Mouse (Mus musculus): ENCODE results near the gene Il17re.

Il17re gene

GRCm38 (mm10) chr6:113442442-113443090, 15.7 kb upstream of the Il17re start, which contains the start of gene Jagn1:
Gene Jagn1, plus strand, starts transcription at chr6:113442569.
- in situ Hi-C loops (cut with MboI; ENCODE audit: low sequenced_read_pairs): no loop called here

GRCm38 (mm10) chr6:113443091-113443490, 15.2 kb upstream of the Il17re start:
- in situ Hi-C loops (cut with MboI; ENCODE audit: low sequenced_read_pairs): no loop called here

GRCm38 (mm10) chr6:113444207-113444965, 13.9 kb upstream of the Il17re start:
- in situ Hi-C loops (cut with MboI; ENCODE audit: low sequenced_read_pairs): no loop called here

GRCm38 (mm10) chr6:113447639-113448038, 10.6 kb upstream of the Il17re start:
- in situ Hi-C loops (cut with MboI; ENCODE audit: low sequenced_read_pairs): no loop called here

- in situ Hi-C loops (cut with MboI; ENCODE audit: low sequenced_read_pairs): no loop called here
Measured at GRCm38 (mm10) chr6:113451839-113452238, 6.4 kb upstream of the Il17re start.

GRCm38 (mm10) chr6:113455007-113455406, 3.3 kb upstream of the Il17re start:
- in situ Hi-C loops (cut with MboI; ENCODE audit: low sequenced_read_pairs): no loop called here

- in situ Hi-C loops (cut with MboI; ENCODE audit: low sequenced_read_pairs): no loop called here
Measured at GRCm38 (mm10) chr6:113458635-113459034, 351 bp downstream of the Il17re start.

GRCm38 (mm10) chr6:113464040-113464439, 5.8 kb downstream of the Il17re start:
- in situ Hi-C loops (cut with MboI; ENCODE audit: low sequenced_read_pairs): no loop called here

GRCm38 (mm10) chr6:113465602-113466001, 7.3 kb downstream of the Il17re start:
- in situ Hi-C loops (cut with MboI; ENCODE audit: low sequenced_read_pairs): no loop called here

- in situ Hi-C loops (cut with MboI; ENCODE audit: low sequenced_read_pairs): no loop called here
Measured at GRCm38 (mm10) chr6:113468512-113468911, 10.2 kb downstream of the Il17re start.

GRCm38 (mm10) chr6:113469021-113469420, 10.7 kb downstream of the Il17re start:
- in situ Hi-C loops (cut with MboI; ENCODE audit: low sequenced_read_pairs): no loop called here

- in situ Hi-C loops (cut with MboI; ENCODE audit: low sequenced_read_pairs): no loop called here
Measured at GRCm38 (mm10) chr6:113469432-113469831, 11.1 kb downstream of the Il17re start.

GRCm38 (mm10) chr6:113471297-113471936, 13.1 kb downstream of the Il17re start, which contains the start of gene Il17rc:
Gene Il17rc, plus strand, starts transcription at chr6:113471427.
- in situ Hi-C loops (cut with MboI; ENCODE audit: low sequenced_read_pairs): no loop called here

- in situ Hi-C loops (cut with MboI; ENCODE audit: low sequenced_read_pairs): no loop called here
Measured at GRCm38 (mm10) chr6:113472061-113472460, 13.8 kb downstream of the Il17re start.

- in situ Hi-C loops (cut with MboI; ENCODE audit: low sequenced_read_pairs): no loop called here
Measured at GRCm38 (mm10) chr6:113473246-113473645, 15.0 kb downstream of the Il17re start.

GRCm38 (mm10) chr6:113473715-113474114, 15.4 kb downstream of the Il17re start:
- in situ Hi-C loops (cut with MboI; ENCODE audit: low sequenced_read_pairs): no loop called here

- in situ Hi-C loops (cut with MboI; ENCODE audit: low sequenced_read_pairs): no loop called here
Measured at GRCm38 (mm10) chr6:113477353-113477752, 19.1 kb downstream of the Il17re start.

- in situ Hi-C loops (cut with MboI; ENCODE audit: low sequenced_read_pairs): no loop called here
Measured at GRCm38 (mm10) chr6:113478906-113479305, 20.6 kb downstream of the Il17re start.

GRCm38 (mm10) chr6:113480555-113481373, 22.5 kb downstream of the Il17re start:
- in situ Hi-C loops (cut with MboI; ENCODE audit: low sequenced_read_pairs): no loop called here

GRCm38 (mm10) chr6:113482477-113483099, 24.3 kb downstream of the Il17re start:
- in situ Hi-C loops (cut with MboI; ENCODE audit: low sequenced_read_pairs): no loop called here
